Mouse (Mus musculus): ENCODE data around the gene Rrp1b.
"Not testable (repeated sequence)": the region's sequence is repeated elsewhere in the genome, so short reads cannot be mapped to it uniquely, and the experiment has no call there.

The Rrp1b gene

DNA sequence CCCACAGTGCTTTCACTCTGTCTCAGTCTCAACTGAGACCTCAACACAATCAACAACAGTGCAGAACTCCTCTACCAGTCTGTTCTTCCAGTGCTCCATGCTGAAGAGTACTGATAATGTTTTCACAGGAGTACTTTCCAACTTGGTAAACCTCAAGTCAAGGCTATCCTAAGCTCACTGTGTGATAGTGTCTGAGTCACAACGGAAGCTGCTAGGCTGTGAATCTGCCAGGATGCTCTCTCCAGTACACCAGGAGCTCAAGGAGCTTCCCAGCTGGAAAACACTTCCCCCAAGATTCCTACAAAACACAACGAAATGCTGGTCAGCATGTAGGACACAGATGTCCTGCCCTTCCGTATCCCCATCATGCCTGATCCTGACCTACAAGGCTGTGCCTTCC lies 7.6 kb upstream of the Rrp1b start:
- in situ Hi-C loops (cut with MseI, MboI) = loop anchor here (10.0 kb wide), 2 partner anchors 174 to 244 kb away; partner anchors contain the start of gene Sik1 (in 2 of the 2)

DNA sequence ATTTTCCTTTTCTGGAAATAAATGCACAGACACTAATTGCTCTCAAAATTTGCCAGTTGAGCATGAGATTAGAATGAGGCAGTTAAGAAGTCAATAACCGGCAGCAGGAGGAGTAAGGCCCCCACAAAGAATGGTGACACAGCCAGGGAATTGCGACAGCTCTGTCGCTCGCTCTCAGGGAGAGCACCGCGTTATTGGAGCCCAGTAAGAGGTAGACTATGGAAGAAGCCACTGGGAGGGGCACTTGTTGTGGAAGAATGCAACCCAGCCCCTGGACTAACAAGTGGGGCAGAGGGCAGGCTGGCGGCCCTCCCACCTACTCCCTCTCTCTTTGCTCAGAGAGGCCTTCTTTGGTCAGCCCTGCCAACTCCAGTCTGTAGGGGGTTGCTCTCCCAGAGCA lies 4.2 kb upstream of the Rrp1b start:
- in situ Hi-C loops (cut with MseI, MboI) = loop anchor here in 1 of 2 experiments (5.0 kb wide), 1 partner anchor 41 kb away; no protein-coding TSS in a partner anchor

DNA sequence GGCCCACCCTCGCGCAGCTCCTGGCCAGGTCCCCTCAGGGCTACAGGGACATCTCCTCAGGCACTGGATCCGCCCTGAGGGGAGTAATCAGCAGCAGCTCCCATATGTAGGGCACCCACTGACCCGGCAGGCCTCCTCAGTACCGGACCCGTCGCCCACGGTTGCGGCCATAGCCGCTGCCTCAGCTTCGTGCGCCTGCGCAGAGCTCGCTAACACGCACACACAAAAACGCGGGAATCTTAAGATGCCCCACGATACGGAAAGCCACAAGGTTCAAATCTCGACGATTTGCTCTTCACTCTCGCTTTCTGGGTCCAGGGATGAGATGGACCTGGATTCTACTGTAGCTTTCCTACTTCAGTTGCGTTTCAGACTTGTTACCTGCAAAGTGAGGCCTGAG lies 1.6 kb upstream of the Rrp1b start:
- in situ Hi-C loops (cut with MseI, MboI) = loop anchor here in 1 of 2 experiments (5.0 kb wide), 1 partner anchor 38 kb away; no protein-coding TSS in a partner anchor

DNA sequence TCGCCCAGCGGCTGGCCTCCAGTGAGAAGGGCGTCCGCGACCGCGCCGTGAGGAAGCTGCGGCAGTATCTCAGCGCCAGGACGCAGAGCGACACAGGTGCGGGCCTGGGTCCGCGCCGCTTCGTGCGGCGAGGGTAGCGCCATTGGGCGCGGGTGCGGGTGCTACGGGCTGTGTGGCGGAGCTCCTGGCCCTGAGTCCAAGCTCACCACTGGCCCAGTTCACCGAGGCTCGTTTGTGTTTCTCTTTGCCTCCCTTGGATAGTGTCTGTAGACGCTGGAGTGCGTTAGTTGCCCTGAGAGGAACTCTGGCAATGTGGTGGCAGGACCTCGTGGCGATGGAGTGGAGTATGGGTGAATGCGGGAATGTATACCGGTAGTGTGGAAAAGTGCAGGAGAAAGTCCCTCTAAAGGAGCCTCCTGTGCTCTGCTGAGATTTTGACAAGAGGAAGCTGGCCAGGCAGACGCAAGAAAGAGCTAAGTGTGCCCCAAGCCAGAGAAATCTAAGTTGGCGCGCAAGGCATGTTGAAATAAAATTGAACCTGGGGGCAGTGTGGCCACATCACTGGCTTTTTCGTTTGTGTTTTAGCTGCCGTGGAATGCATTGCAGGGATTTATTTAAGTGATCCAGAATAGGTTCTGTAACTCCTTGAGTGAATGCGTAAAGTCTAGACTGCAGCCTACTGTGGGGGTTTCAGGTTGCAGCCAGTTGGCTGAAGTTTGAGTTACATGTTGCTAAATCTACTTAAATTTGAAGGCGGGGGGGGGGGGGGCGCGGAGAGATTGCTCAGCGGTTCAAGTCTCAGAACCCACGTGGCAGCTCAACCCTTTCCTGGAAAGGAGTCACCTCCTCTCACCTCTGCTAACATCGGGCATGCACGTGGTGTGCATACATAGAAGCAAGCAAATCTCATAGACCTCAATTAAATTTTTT lies 874 bp downstream of the Rrp1b start:
- in situ Hi-C loops (cut with MseI, MboI) = no loop called here

DNA sequence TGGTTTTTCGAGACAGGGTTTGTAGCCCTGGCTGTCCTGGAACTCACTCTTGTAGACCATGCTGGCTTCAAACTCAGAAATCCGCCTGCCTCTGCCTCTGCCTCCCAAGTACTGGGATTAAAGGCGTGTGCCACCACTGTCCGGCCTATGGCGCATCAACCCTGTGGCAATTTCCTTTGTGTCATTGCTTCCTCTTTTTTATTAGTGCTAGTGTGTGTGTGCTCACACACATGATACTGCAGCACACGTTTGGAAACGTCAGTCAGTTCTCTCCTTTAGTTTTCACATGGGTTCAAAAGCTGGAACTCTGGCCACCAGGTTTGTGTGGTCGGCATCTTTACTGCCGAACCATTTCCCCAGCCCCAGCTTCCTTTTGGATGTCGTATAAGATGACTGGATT lies 4.4 kb downstream of the Rrp1b start:
- in situ Hi-C loops (cut with MseI, MboI) = no loop called here

DNA sequence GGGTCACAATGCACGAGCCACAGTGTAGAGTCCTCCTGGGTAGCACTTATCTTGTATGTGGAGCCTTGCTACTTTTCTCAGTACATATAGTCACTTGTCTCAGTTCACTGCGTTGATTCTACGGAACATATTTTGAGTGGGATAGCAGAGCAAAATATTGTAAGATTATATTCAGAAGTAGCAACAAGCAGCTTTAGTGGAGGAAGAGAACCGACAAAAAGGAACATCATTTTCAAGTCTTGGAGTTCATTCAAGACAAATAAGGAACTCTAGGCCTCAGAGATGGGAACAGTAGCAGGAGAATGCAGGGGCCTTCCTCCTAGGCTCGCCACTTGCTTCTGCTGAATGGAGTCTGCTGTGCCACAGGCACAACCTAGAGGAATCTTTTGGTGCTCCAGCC lies 10.6 kb downstream of the Rrp1b start:
- in situ Hi-C loops (cut with MseI, MboI) = no loop called here

DNA sequence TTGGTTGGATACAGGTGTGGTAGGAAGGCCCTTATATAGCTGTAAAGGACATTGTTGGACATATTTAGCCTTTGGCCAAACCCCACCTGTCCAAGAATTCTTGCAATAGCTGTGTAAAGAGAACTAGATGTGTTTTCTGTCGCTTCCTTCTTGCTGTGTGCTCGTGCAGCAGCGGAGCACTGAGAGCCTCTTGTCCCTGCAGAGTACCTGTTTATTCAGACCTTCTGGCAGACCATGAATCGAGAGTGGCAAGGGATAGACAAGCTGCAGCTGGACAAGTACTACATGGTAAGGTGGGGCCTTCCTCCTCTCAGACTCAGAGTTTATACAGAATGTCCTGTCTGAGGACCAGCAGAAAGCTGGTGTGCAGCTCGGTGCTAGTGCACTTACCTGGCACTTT lies 12.5 kb downstream of the Rrp1b start:
- in situ Hi-C loops (cut with MseI, MboI) = no loop called here

DNA sequence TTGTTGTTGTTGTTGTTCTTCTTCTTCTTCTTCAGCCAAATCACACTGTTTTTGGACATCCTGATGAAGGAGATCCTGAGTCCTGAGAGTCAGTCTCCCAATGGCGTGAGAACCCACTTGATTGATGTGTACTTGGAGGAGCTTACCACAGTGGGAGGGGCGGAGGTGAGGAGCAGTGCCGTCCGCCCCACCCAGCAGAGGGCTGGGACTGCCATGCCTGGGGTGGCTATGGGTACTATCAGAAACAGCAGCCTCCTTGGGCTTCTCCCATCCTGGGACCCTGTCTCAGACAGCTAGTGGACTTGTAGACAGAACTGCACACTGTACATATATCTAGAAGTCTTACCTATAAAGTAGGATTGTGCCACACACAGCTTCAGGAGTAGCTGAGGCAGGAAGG lies 14.0 kb downstream of the Rrp1b start:
- in situ Hi-C loops (cut with MseI, MboI) = no loop called here

DNA sequence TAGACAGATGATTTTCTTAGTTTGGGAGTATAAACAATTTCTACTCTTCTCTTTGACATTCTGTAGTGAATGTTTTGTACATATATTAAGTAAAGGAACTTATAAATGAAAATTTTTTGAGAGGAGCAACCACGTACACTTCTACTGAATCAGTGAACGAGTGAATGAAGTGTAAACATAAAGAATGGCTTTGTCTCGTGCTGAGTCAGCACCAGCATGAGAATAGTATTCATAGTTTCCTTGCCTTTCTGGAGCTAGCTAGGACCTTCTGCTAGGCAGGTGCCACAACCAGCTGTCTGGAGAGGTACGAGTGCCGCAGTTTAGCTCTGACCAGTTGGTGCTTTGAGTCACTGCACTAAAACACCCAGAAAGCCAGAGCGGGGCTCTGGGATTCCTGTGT lies 14.7 kb downstream of the Rrp1b start:
- in situ Hi-C loops (cut with MseI, MboI) = no loop called here

DNA sequence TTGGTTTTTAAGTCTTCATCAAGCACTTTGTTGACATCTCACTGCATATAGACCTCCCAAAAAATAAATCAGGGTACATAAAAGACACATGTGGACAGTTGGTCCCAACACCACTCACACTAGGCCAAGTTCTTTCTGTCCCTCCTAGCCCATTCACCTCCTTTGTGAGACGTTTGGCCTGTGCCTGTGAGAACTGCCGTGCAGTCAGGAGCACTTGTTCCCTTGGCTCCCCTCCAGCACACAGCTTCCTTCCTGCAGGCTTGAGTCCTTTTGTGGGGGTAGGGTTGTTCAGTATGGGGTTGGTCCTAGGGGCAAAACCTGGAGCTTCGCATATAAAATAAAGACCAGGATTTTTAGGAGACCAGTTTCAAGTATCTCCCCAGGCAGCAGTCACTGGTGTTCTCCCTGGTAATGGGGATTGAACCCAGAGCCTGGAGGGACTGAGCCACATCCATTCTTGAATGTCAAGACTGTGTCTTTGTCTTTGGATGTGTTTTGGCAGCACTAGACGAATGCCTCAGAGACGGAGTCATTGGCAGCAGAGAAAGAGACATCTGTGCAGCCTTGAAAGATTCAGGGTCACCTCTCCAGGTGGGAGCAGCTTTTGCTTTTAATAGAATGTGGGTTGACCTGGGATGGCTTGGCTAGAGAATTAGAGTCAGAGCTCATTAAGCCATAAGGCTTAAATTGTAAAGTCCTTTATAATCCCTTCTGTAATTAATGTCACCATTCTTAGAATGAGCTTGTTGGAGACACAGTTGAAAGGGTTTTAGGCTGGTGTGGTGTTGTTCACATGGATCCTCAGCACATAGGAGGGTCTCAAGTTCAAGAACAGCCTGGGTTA lies 16.6 kb downstream of the Rrp1b start:
- in situ Hi-C loops (cut with MseI, MboI) = no loop called here

DNA sequence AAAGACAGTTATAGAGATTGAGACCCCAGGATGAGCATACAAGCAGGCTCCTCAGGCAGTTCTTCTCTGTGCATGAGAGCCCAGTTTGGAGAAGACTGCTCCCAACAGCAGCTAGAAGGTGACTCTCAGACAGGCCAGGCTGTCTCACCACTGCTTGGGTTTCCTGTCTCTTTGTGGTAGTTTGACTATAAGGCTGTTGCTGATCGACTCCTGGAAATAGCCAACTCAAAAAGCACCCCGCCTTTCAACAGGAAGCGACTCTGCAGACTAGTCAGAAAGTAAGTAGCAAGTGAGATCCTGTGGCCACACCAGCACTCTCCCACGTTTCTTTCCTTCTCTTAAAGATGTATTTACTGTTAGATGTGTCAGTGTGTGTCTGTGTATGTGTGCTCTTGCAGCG lies 17.8 kb downstream of the Rrp1b start:
- in situ Hi-C loops (cut with MseI, MboI) = no loop called here

DNA sequence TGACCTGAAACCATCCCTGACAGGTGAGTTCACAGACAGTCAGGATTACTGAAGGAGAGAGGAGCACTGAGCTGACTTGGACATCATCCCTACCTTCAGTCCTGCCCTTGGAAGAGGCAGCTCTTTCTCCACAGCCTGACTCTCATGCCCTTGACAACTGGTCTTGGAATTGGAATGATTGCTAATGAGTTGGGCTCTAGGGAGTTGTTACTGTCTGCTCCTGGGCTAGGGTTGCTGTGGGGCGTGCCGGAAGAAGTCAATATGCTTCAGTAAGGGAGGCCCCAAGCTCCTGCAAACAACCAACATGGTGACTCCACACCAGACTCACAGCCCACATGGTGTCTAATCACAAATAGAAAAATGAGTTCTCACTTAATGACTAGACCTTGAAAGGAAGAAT lies 21.9 kb downstream of the Rrp1b start:
- in situ Hi-C loops (cut with MseI, MboI) = no loop called here

DNA sequence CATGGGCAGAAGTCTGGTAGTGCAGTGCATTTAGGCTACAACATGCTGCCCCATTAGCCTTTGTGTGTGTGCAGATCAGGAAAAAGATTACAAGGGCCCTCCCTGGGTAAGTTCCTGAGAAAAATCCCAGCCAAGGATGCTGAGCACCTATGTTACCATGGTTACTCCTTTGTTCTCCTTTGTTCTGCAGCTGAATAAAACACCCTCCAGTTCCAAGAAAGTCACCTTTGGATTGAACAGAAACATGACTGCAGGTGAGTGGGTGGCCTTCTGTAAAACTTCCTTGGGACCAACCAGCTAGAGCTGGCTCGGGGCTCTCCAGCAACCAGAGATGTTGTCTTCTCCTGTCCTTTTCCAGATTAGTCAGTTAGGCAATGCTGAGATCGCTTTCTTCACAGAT lies 23.2 kb downstream of the Rrp1b start:
- in situ Hi-C loops (cut with MseI, MboI) = no loop called here

DNA sequence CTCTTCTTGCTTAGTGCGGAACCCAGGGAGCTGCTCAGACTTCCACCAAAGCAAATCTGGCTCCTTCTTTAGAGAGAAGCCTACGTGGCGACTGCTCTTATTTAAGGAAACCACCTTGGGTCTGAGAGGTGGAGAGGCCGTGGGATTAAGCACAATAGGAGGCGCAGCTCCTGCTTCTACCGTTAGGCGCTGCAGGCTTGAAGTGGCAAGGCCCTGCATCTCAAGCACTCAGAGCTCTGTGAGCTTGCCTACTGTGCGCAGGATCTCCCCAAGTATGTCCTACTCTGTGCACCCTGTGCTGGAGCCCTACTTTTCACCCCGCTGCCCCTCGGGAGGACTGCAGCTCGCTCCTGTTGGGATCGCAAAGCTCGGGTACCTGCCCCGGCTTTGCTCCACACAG lies 25.3 kb downstream of the Rrp1b start:
- in situ Hi-C loops (cut with MseI, MboI) = no loop called here

DNA sequence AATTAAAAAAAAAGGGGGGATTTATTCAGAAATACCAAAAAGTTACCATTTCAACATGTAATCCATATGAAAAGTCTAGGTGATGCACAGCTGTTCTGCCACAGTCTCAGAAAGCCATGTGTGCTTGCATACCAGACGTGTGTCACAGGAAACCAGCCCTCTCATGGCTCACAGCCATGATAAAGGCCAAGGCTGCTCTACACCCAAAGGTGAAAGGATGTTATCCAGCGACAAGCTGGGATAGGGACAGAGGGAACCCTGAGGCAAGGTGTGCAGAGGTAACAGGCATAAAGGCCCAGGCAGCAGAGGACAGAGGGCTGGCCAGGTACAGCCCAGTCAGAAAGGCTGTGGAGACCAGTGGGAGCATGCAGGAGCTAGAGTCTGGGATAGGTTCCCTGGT lies 27.8 kb downstream of the Rrp1b start:
- in situ Hi-C loops (cut with MseI, MboI) = no loop called here

DNA sequence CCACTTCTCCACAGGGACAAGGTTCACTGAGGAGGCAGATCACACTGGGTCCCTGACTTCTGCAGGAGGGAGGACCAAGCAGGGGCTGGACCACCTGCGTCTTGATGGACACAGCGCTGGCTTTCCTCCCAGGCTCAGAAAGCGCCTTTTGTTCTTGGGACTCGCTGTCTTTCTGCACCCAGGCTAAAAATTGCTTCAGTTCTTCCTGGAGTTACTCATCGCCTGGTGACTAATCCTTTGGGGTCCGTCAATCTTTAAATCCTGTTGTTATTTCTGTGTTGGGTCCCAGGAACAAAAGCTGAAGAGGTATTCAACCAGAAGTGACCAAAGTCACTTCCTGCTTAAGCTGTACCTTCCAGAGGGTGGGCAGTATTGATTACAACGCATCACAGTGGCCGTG lies 28.9 kb downstream of the Rrp1b start:
- in situ Hi-C loops (cut with MseI, MboI) = not testable (repeated sequence)

DNA sequence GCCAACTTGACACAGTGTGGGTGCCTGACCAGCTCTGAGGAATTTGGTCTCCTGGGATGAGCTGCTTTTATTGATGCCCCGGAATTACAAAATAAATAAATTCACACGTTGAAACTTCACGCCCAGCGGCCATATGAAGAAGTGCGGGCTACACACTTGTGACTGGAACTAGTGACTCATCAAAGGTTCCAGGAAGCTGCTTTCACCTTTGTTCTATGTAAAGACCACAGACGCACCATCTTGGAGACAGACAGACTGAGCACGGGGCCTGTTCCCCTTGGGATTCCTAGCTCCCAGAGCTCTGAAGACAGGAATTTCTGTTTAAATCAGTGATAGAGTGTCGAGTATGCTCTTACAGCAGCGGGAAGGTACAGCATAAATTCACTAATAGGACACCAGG lies 31.6 kb downstream of the Rrp1b start:
- in situ Hi-C loops (cut with MseI, MboI) = no loop called here

DNA sequence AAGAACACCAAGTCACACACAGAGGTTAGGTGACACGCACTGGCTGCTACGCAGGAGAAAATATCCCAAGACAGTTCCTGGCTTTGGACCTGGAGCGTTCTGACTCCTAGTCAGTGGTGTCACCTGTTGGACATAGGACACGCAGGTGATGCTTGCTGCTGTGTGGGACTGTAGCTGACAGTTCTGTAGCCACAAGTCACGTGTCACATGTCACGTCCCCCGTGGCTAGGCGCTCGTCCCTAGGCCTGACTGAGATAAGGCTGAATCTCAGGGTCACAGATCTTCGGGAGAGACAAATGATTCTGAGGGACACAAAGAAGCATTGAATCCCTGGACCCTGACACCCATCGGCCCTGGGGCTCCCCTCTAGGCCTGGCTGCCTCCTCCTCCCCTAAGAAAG lies 32.5 kb downstream of the Rrp1b start:
- in situ Hi-C loops (cut with MseI, MboI) = no loop called here

DNA sequence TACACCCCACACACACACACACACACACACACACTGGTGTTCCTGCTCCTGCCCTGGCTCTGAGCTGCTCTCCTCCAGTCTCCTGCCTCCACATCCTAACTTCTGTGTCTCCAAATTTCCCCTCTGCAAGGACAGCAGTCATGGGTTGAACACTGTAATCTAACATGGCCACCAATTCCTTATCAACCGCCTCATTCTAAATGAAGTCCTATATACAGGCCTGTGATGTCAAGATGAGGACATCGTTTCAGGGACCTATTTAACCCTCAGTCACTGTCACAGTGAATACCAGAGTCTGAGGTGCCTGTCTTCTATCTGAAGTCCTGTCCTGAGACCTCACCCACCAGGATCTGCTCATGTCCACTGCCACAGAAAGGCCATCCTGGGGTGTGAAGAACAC lies 32.9 kb downstream of the Rrp1b start:
- in situ Hi-C loops (cut with MseI, MboI) = no loop called here

DNA sequence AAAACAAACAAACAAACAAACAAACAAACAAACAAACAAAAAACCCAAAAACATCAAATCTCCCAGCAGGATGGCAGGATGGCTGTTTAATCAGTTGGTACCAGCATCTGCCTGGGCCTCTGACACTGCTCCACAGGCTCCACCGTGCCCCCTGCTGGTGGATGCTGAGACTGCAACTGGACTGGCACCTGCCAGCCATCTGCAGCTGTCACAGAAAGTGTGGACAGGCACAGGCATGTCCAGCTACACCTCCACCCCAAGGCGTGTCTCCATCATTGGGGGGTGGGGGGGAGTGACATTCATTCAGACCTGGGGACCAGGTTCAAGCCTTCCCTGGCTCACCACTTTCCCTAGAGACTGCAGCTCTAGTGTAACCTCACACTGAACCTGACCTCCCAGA lies 37.5 kb downstream of the Rrp1b start:
- in situ Hi-C loops (cut with MseI, MboI) = loop anchor here in 1 of 2 experiments (5.0 kb wide), 1 partner anchor 41 kb away; no protein-coding TSS in a partner anchor

DNA sequence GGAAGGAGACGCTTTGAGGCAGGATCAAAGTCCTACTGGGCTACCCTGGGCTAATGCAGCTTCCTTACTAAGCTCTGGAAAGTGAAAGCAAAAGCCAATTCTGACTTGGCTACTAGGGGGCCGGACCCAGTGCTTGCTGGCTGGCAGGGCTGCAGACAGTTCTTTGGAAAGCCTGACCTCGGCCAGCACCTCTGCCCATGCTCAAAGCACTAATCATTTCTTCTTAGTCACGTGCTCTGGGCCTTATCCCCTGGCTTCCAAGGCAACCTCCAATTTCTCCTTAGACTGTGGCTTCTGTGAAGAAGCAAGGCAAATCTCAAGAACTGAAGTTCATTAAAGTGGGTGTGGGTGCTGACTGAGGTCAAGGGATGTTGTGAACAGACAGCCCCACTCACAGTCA lies 38.8 kb downstream of the Rrp1b start:
- in situ Hi-C loops (cut with MseI, MboI) = loop anchor here in 1 of 2 experiments (5.0 kb wide), 1 partner anchor 42 kb away; no protein-coding TSS in a partner anchor

DNA sequence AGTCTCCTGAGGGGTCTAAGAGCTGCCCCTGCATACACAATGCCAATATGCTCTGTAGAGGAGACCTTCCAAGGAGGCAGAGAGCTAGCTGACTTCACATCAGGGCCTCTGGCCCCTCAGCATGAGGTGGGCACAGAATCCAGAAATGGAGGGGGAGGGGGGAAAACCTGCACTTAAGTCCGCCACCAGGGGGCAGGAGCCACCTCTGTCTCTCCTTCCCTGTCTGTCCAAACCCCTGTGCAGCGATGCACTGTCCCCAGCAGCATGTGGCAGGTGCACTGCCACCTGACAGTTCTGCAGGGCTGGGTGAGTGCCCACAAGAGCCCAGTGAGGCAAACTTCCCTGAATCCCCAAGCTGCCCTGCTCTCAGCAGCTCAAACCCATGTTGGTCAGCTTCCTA lies 39.3 kb downstream of the Rrp1b start:
- in situ Hi-C loops (cut with MseI, MboI) = no loop called here

All from mouse trophoblast stem cell (cell line).